Comparison of ENCODE assay signal across 9 mouse cellular contexts in genomic region chr2:109675973-109676617, GRCm38 (mm10). TPM values are rescaled to one million over a fixed set of nuclear protein-coding genes. Genes with fewer than 3 reads are reported as not detected.
DNase-seq lines count a peak whose midpoint lies in the region; ATAC-seq and TF ChIP-seq lines count a peak whose summit lies in the region.
"Had no signal": no experiment of that assay in that cellular context is flagged by ENCODE, and none has a peak within 500 bp of the region (broad histone marks: within the 10 kb centered on the region; RNA-seq: fewer than 3 reads in every experiment).

No protein-coding gene starts in this region.

- 3% methylated on average over 29 of the region's 29 CpGs for WGBS in liver, postnatal 0 days (ENCODE audit: insufficient replicate concordance)

- no peak overlapping the region for H3K4me3 ChIP-seq in liver, postnatal 0 days (ENCODE audit: low read depth, low read length)

- H3K4me2 ChIP-seq in liver, postnatal 0 days (ENCODE audit: low read depth, low read length), result no peak overlapping the region

- peaks cover 3% of the 10 kb centered on the region; the same call in 1 of the 2 replicates for H3K4me1 ChIP-seq in liver, postnatal 0 days (ENCODE audit: insufficient read depth)

- H3K27ac ChIP-seq in liver, postnatal 0 days (ENCODE audit: low read depth), result no peak overlapping the region
- H3K27ac ChIP-seq: macrophage had no signal

- no peak for TF ChIP-seq EP300 in liver, postnatal 0 days (IDR thresholded peaks at IDR 0.05; ENCODE audit: low read depth)

- H3K36me3 ChIP-seq in liver, postnatal 0 days (replicated peaks; ENCODE audit: insufficient read depth, low read length), result no peaks in the 10 kb centered on the region

- DNase-seq in ovary, postnatal 10 days (ENCODE audit: low spot score), result peak; percentile 47
- DNase-seq in ovary, adult 18-20 months (ENCODE audit: low spot score), result no peak
- peak; percentile 71 for DNase-seq in cerebellum, adult 9-11 months
- peak; percentile 41 to 55 for DNase-seq in frontal cortex, postnatal 36 days (ENCODE audit: low spot score in 2 of 2)
- peak; percentile 36 to 77 for DNase-seq in kidney, adult 8-10 months
- peak; percentile 66 for DNase-seq in liver, postnatal 0 days
- DNase-seq in retina, postnatal 1 day, result peak; percentile 77

- no peak for TF ChIP-seq CTCF in liver, postnatal 0 days (IDR thresholded peaks at IDR 0.05; ENCODE audit: low read depth)

- no peaks in the 10 kb centered on the region for H3K9me3 ChIP-seq in liver, postnatal 0 days (ENCODE audit: low read length)

- H3K27me3 ChIP-seq in liver, postnatal 0 days (ENCODE audit: insufficient read depth, low read length), result peaks cover 53% of the 10 kb centered on the region

- no peak for ATAC-seq in liver, postnatal 0 days
- ATAC-seq in megakaryocyte, adult 5-6 weeks (ENCODE audit: poor library complexity, severe bottlenecking), result no peak

- no peak overlapping the region for H3K9ac ChIP-seq in liver, postnatal 0 days (replicated peaks)

RNA-seq across cellular contexts. Expression of gene Bdnf, which starts 1.6 kb away (rescaled TPM):
- 0.12 TPM in 2 replicates for polyA plus RNA-seq in liver, postnatal 0 days (2015; fragmentation: Nextera tagmentation; extraction: Ambion mirVana)
- total RNA-seq in megakaryocyte, adult 5-6 weeks (2015), result not detected in 2 replicates
- not detected in 2 replicates for total RNA-seq in megakaryocyte, adult 5-6 weeks (2017)
- polyA plus RNA-seq: macrophage had no signal
